Mouse (Mus musculus): ENCODE measurements around the gene Pgrmc1. TPM values are rescaled to one million over a fixed set of nuclear protein-coding genes. Genes with fewer than 3 reads are reported as not detected.
"Not testable (repeated sequence)": the region's sequence is repeated elsewhere in the genome, so short reads cannot be mapped to it uniquely, and the experiment has no call there.

Pgrmc1 gene
- polyA plus RNA-seq (2016; fragmentation: Nextera tagmentation; extraction: Ambion mirVana), result 343 and 364 TPM in 2 replicates

DNA sequence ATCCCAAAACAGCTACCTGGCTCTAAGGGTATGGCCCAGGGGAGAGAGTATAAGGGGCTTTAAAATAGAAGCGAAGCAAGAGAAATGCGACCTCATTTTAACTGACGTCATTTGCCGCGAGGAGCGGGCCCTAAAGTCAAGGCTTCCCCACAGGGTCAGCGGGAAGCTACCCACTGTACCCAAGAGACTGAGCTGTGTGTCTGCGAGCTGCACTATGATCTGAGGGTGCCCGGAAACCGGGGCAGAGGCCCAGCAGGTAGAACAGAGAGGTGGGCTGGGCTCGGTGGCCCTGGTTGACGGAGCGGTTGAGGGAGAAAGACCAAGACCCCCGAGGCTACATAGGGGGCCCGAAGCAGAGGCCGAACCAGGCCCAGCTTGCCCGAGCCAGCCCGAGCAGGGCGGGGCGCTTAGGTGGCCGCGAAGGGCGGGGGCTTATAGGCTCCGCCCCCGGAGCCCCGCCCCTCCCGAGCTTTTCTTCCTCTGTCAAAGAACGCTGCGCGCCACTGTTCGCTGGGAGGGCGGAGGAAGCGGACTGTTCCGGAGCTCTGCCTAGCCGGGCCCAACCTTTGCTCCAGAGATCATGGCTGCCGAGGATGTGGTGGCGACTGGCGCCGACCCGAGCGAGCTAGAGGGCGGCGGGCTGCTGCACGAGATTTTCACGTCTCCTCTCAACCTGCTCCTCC lies at the start of gene Pgrmc1:
Pgrmc1 (plus strand) TSS at position 500 of the 683 bp plus-strand sequence.
- H3K4me1 ChIP-seq, result no peaks in the 10 kb centered on the region; the same call in 1 of the 2 replicates
- no peaks in the 10 kb centered on the region for H3K9me3 ChIP-seq
- peak; percentile 84 for ATAC-seq (ENCODE audit: insufficient number of reproducible peaks, insufficient read depth, low FRiP score, low TSS enrichment)
- H3K27me3 ChIP-seq, result no peaks in the 10 kb centered on the region
- peak within 1 kb of the TSS; percentile 52 for H3K4me2 ChIP-seq (replicated peaks)
- no peaks in the 10 kb centered on the region; the same call in 1 of the 2 replicates for H3K36me3 ChIP-seq
- H3K9ac ChIP-seq, result peak within 1 kb of the TSS; percentile 80
- peak within 1 kb of the TSS; percentile 81 for H3K27ac ChIP-seq
- H3K4me3 ChIP-seq, result peak within 1 kb of the TSS; percentile 62
- 23% methylated on average over 35 of the region's 45 CpGs for WGBS

- 0 out of 2 replicates have a peak, but pooled peaks cover 3% of the 10 kb centered on the region for H3K4me1 ChIP-seq
- no peaks in the 10 kb centered on the region for H3K9me3 ChIP-seq
- no peak for ATAC-seq (ENCODE audit: insufficient number of reproducible peaks, insufficient read depth, low FRiP score, low TSS enrichment)
- 65% methylated on average over 5 of the region's 5 CpGs for WGBS
- H3K9ac ChIP-seq, result no peak overlapping the region
- H3K4me3 ChIP-seq, result no peak overlapping the region
- H3K27me3 ChIP-seq, result no peaks in the 10 kb centered on the region
- no peak overlapping the region for H3K27ac ChIP-seq
- H3K4me2 ChIP-seq (replicated peaks), result no peak overlapping the region
- H3K36me3 ChIP-seq, result no peaks in the 10 kb centered on the region
These were observed 49.2 kb upstream of the Pgrmc1 start for GRCm38 (mm10) chrX:36548798-36549197.

DNA sequence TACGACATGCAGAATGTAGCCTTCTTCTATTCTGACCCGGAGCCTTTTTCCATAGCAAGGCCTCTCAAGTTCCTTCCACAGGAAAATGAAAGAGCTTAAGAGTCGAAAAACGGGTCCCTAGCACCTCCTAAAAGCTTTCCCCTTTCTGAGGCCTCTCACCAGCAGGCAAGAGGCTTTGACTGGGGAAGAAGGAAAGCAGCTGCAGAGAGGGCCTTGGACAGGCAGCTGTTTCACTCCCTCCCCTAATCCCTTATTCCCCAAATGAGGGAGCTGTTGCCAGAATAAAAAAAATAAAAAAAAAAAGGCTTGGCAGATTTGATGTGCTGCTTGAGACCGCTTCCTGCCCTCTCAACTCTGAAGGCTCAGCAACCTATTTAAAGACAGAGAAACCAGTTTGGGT lies 47.1 kb upstream of the Pgrmc1 start:
- WGBS, result 26% methylated on average over 5 of the region's 5 CpGs
- no peak overlapping the region for H3K9ac ChIP-seq
- ATAC-seq (ENCODE audit: insufficient number of reproducible peaks, insufficient read depth, low FRiP score, low TSS enrichment), result peak; percentile 67; the same call in 1 of the 2 replicates
- H3K27me3 ChIP-seq, result no peaks in the 10 kb centered on the region
- no peak overlapping the region for H3K4me3 ChIP-seq
- H3K4me2 ChIP-seq (replicated peaks), result no peak overlapping the region
- H3K9me3 ChIP-seq, result no peaks in the 10 kb centered on the region
- no peaks in the 10 kb centered on the region for H3K36me3 ChIP-seq
- H3K4me1 ChIP-seq, result 0 out of 2 replicates have a peak, but pooled peaks cover 3% of the 10 kb centered on the region
- H3K27ac ChIP-seq, result peak overlapping the region; percentile 75

DNA sequence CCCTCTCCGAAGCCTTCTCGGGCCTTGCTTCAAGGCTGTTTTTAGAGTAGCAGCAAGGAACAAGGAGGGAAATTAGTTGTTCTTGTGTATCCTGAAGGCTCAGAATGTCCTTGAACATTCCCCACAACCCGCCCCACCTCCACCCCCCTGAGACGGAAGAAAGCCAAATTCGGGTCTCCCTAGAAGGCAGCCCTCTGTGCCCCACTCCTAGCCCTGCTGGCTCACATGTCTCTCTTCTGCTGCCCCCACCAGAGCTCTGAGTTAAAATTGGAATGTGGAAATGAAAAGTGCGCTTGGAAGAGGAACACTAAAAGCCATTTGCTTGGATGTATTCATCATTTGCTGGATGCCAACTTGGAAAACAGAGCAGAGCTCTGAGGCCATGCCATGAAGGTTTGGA lies 46.7 kb upstream of the Pgrmc1 start:
- H3K9ac ChIP-seq, result no peak overlapping the region
- H3K4me3 ChIP-seq, result no peak overlapping the region
- H3K27ac ChIP-seq, result peak overlapping the region; percentile 75
- 36% methylated on average over 6 of the region's 6 CpGs for WGBS
- no peak for ATAC-seq (ENCODE audit: insufficient number of reproducible peaks, insufficient read depth, low FRiP score, low TSS enrichment)
- 0 out of 2 replicates have a peak overlapping the region, but pooled peaks have one; percentile 0 for H3K4me2 ChIP-seq (replicated peaks)
- 0 out of 2 replicates have a peak, but pooled peaks cover 3% of the 10 kb centered on the region for H3K4me1 ChIP-seq
- H3K36me3 ChIP-seq, result no peaks in the 10 kb centered on the region
- no peaks in the 10 kb centered on the region for H3K27me3 ChIP-seq
- H3K9me3 ChIP-seq, result no peaks in the 10 kb centered on the region

GRCm38 (mm10) chrX:36552055-36552587 lies 45.9 kb upstream of the Pgrmc1 start:
- 0 out of 2 replicates have a peak, but pooled peaks cover 3% of the 10 kb centered on the region for H3K4me1 ChIP-seq
- no peak overlapping the region for H3K4me3 ChIP-seq
- H3K36me3 ChIP-seq, result no peaks in the 10 kb centered on the region
- WGBS, result 23% methylated on average over 5 of the region's 5 CpGs
- ATAC-seq (ENCODE audit: insufficient number of reproducible peaks, insufficient read depth, low FRiP score, low TSS enrichment), result peak; percentile 94
- no peaks in the 10 kb centered on the region for H3K27me3 ChIP-seq
- H3K27ac ChIP-seq, result peak overlapping the region; percentile 75
- no peak overlapping the region for H3K4me2 ChIP-seq (replicated peaks)
- H3K9ac ChIP-seq, result no peak overlapping the region
- no peaks in the 10 kb centered on the region for H3K9me3 ChIP-seq

- no peak overlapping the region for H3K4me2 ChIP-seq (replicated peaks)
- H3K27me3 ChIP-seq, result no peaks in the 10 kb centered on the region
- ATAC-seq (ENCODE audit: insufficient number of reproducible peaks, insufficient read depth, low FRiP score, low TSS enrichment), result no peak
- H3K9ac ChIP-seq, result no peak overlapping the region
- no peaks in the 10 kb centered on the region for H3K9me3 ChIP-seq
- WGBS, result 73% methylated on average over 3 of the region's 3 CpGs
- no peaks in the 10 kb centered on the region for H3K36me3 ChIP-seq
- no peak overlapping the region for H3K27ac ChIP-seq
- H3K4me3 ChIP-seq, result no peak overlapping the region
- 0 out of 2 replicates have a peak, but pooled peaks cover 3% of the 10 kb centered on the region for H3K4me1 ChIP-seq
These were observed 45.3 kb upstream of the Pgrmc1 start for GRCm38 (mm10) chrX:36552715-36553114.

DNA sequence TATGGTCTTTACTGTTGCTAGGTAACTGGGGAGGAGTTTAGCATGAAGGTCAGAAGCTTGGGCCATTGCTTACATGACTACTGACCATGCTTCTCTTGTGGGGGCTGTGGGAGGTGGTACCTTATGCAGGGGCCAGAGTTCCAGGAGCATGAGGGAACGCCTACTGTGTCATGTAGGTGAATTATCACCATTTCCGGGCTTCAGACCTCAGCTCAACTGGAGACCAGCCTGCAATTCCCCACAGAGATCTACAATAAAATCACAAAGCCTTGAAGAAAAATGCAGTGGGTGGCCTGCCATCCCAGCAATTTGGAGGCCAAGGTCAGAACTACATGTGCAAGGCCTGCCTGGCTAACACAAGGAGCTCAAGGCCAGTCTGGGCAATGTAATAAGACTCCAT lies 42.8 kb upstream of the Pgrmc1 start:
- not testable (repeated sequence) for H3K27ac ChIP-seq; H3K27me3 ChIP-seq; ATAC-seq (ENCODE audit: insufficient number of reproducible peaks, insufficient read depth, low FRiP score, low TSS enrichment); H3K4me3 ChIP-seq; H3K4me1 ChIP-seq; H3K9me3 ChIP-seq; H3K36me3 ChIP-seq; H3K4me2 ChIP-seq (replicated peaks); H3K9ac ChIP-seq
- 60% methylated on average over 2 of the region's 2 CpGs for WGBS

GRCm38 (mm10) chrX:36560170-36560569 lies 37.8 kb upstream of the Pgrmc1 start:
- no peak for ATAC-seq (ENCODE audit: insufficient number of reproducible peaks, insufficient read depth, low FRiP score, low TSS enrichment)
- 79% methylated on average over 4 of the region's 4 CpGs for WGBS
- no peaks in the 10 kb centered on the region for H3K27me3 ChIP-seq

GRCm38 (mm10) chrX:36561650-36562049 lies 36.4 kb upstream of the Pgrmc1 start:
- H3K36me3 ChIP-seq, result no peaks in the 10 kb centered on the region
- no peak overlapping the region for H3K4me2 ChIP-seq (replicated peaks)
- H3K27me3 ChIP-seq, result no peaks in the 10 kb centered on the region
- no peak overlapping the region for H3K27ac ChIP-seq
- WGBS, result 15% methylated on average over 7 of the region's 7 CpGs
- H3K9me3 ChIP-seq, result no peaks in the 10 kb centered on the region
- no peak overlapping the region for H3K4me3 ChIP-seq
- no peaks in the 10 kb centered on the region for H3K4me1 ChIP-seq
- no peak for ATAC-seq (ENCODE audit: insufficient number of reproducible peaks, insufficient read depth, low FRiP score, low TSS enrichment)
- H3K9ac ChIP-seq, result no peak overlapping the region

More at GRCm38 (mm10) chrX:36560170-36560569, 37.8 kb upstream of the Pgrmc1 start:
- Histone ChIP-seq H3K9me3 (no peaks in the 10 kb centered on the region), H3K27ac (no peak overlapping the region), H3K9ac (no peak overlapping the region), H3K4me1 (no peaks in the 10 kb centered on the region), H3K4me2 (replicated peaks) (no peak overlapping the region), H3K36me3 (no peaks in the 10 kb centered on the region), H3K4me3 (no peak overlapping the region)

DNA sequence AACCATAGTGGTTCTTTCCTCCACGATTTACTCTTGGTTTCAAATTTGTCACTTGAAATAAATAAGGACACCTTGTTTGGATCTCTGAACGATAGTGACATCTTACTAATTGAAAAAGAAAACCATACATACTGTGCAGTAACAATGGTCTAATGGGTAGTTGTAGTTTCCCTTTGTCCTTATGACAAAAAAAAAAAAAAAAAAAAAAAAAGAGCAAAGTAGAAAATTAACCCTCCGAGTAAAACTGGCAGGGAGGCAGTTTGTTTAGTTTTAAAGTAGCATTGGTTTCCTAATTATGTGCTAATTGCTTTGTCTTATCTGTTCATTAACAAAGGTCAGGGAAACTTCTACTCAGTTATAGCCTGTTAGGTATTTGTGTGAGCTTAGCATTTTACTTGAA lies 35.9 kb upstream of the Pgrmc1 start:
- Histone ChIP-seq H3K36me3 (no peaks in the 10 kb centered on the region), H3K9ac (no peak overlapping the region), H3K9me3 (no peaks in the 10 kb centered on the region), H3K27ac (no peak overlapping the region), H3K27me3 (no peaks in the 10 kb centered on the region), H3K4me3 (no peak overlapping the region), H3K4me1 (no peaks in the 10 kb centered on the region), H3K4me2 (replicated peaks) (no peak overlapping the region)
- 30% methylated on average over 3 of the region's 3 CpGs for WGBS
- ATAC-seq (ENCODE audit: insufficient number of reproducible peaks, insufficient read depth, low FRiP score, low TSS enrichment), result no peak

- Histone ChIP-seq H3K27me3 (no peaks in the 10 kb centered on the region), H3K9me3 (no peaks in the 10 kb centered on the region), H3K4me3 (no peak overlapping the region), H3K9ac (no peak overlapping the region), H3K27ac (no peak overlapping the region), H3K36me3 (no peaks in the 10 kb centered on the region), H3K4me2 (replicated peaks) (no peak overlapping the region), H3K4me1 (peaks cover 3% of the 10 kb centered on the region; the same call in 1 of the 2 replicates)
- ATAC-seq (ENCODE audit: insufficient number of reproducible peaks, insufficient read depth, low FRiP score, low TSS enrichment), result no peak
- 36% methylated on average over 1 of the region's 1 CpGs for WGBS
These were observed 11.2 kb upstream of the Pgrmc1 start for GRCm38 (mm10) chrX:36586629-36587303.

Measured in embryonic facial prominence, embryonic 12.5 days (tissue).